Mouse (Mus musculus): ENCODE measurements around the gene Ralb. TPM values are rescaled to one million over a fixed set of nuclear protein-coding genes. Genes with fewer than 3 reads are reported as not detected.

Gene Ralb
- polyA plus RNA-seq, 1 experiment = 20.8 TPM

DNA sequence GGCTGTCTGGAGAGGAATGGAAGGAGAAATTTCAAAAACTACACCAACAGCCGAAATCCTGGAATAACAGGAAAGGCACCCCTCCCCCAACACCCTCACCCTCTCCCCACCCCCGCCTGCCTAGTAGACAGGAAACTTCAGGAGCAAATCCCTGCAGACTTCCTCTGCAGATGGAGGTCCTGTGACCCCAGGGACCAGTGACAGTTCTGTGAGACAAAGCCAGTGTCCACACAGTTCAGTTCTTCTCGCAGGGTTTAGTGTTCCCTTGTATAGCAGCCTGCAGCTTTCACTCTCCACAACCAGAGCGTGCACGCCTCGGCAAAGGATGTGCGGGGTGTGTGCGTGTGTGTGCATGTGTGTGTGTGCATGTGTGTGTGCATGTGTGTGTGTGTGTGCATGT lies 6.3 kb upstream of the Ralb start:
- Histone ChIP-seq H3K4me3 (ENCODE audit: insufficient read depth, low read length) (no peak overlapping the region), H3K27ac (ENCODE audit: insufficient read depth, low read length) (no peak overlapping the region), H3K4me1 (ENCODE audit: control insufficient read depth, insufficient read depth, low read length) (no peaks in the 10 kb centered on the region)
- TF ChIP-seq POLR2A (IDR thresholded peaks at IDR 0.05; ENCODE audit: extremely low read depth, insufficient read depth, low read length) (no peak), CTCF (IDR thresholded peaks at IDR 0.05; ENCODE audit: extremely low read depth, insufficient read depth, low read length) (no peak)

DNA sequence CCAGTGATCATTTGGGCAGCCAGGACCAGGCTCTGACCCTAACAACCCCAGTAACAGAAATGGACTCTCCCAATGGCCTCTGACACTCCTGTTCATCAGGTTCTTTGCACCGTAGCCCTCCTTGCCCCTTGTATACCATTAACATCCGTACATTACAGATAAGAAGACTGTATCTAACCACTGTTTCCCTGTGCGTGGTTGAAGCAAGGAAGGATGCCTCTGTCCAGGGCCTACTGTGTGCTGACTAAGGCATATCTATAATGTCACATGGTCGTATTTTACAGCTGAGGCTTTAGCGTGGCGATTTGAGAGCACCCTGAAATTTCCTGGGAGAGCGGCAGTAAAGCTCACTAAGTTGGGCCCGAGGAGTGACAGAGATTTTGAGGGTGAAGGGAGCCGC lies 5.8 kb upstream of the Ralb start:
- no peak overlapping the region for H3K27ac ChIP-seq (ENCODE audit: insufficient read depth, low read length)
- no peak for TF ChIP-seq CTCF (IDR thresholded peaks at IDR 0.05; ENCODE audit: extremely low read depth, insufficient read depth, low read length)
- TF ChIP-seq POLR2A (IDR thresholded peaks at IDR 0.05; ENCODE audit: extremely low read depth, insufficient read depth, low read length) = no peak
- H3K4me1 ChIP-seq (ENCODE audit: control insufficient read depth, insufficient read depth, low read length) = no peaks in the 10 kb centered on the region
- no peak overlapping the region for H3K4me3 ChIP-seq (ENCODE audit: insufficient read depth, low read length)

DNA sequence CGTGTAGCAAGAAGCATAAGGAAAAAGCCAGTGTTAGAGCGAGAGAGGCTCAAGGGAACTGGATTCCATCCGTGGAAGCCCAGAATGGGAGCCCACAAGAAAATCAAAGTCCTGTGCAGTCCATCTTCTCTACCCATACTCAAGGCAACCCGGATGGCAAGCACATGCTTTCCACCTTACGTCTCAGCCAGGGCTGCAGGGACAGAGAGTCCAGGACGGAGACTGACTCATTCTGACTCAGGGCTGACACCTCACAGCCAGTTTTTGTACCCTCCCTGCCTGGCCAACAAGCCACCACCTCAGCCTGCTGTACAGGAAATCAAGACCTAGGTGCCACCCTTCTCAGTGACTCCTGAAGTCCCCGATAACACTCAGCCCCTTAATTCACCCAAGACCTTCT lies 4.9 kb upstream of the Ralb start:
- Histone ChIP-seq H3K4me1 (ENCODE audit: control insufficient read depth, insufficient read depth, low read length) (no peaks in the 10 kb centered on the region), H3K27ac (ENCODE audit: insufficient read depth, low read length) (no peak overlapping the region), H3K4me3 (ENCODE audit: insufficient read depth, low read length) (no peak overlapping the region)
- TF ChIP-seq CTCF (IDR thresholded peaks at IDR 0.05; ENCODE audit: extremely low read depth, insufficient read depth, low read length) = no peak
- no peak for TF ChIP-seq POLR2A (IDR thresholded peaks at IDR 0.05; ENCODE audit: extremely low read depth, insufficient read depth, low read length)

GRCm38 (mm10) chr1:119508548-119508947 lies 4.0 kb upstream of the Ralb start:
- H3K4me1 ChIP-seq (ENCODE audit: control insufficient read depth, insufficient read depth, low read length) = peaks cover 2% of the 10 kb centered on the region; the same call in 1 of the 2 replicates
- H3K4me3 ChIP-seq (ENCODE audit: insufficient read depth, low read length) = no peak overlapping the region
- no peak overlapping the region for H3K27ac ChIP-seq (ENCODE audit: insufficient read depth, low read length)
- TF ChIP-seq POLR2A (IDR thresholded peaks at IDR 0.05; ENCODE audit: extremely low read depth, insufficient read depth, low read length) (no peak), CTCF (IDR thresholded peaks at IDR 0.05; ENCODE audit: extremely low read depth, insufficient read depth, low read length) (no peak)

DNA sequence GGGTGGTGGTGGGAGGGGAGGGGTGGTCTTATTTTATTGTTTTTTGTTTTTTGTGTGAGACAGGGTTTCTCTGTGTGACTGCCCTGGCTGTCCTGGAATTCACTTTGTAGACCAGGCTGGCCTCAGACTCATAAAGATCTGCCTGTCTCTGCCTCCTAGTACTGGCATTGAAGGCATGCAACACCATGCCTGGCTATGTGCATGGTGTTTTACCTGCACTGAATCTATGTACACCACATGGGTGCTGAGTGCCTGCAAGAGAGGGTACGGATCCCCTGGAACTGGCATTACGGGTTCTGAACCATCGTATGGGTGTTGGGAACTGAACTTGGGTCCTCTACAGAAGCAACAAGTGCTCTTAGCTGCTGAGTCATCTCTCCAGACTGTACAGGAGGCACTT lies 1.4 kb upstream of the Ralb start:
- H3K4me3 ChIP-seq (ENCODE audit: insufficient read depth, low read length) = no peak overlapping the region
- TF ChIP-seq POLR2A (IDR thresholded peaks at IDR 0.05; ENCODE audit: extremely low read depth, insufficient read depth, low read length) (no peak), CTCF (IDR thresholded peaks at IDR 0.05; ENCODE audit: extremely low read depth, insufficient read depth, low read length) (no peak)
- H3K27ac ChIP-seq (ENCODE audit: insufficient read depth, low read length) = no peak overlapping the region
- H3K4me1 ChIP-seq (ENCODE audit: control insufficient read depth, insufficient read depth, low read length) = peaks cover 9% of the 10 kb centered on the region; the same call in 1 of the 2 replicates

DNA sequence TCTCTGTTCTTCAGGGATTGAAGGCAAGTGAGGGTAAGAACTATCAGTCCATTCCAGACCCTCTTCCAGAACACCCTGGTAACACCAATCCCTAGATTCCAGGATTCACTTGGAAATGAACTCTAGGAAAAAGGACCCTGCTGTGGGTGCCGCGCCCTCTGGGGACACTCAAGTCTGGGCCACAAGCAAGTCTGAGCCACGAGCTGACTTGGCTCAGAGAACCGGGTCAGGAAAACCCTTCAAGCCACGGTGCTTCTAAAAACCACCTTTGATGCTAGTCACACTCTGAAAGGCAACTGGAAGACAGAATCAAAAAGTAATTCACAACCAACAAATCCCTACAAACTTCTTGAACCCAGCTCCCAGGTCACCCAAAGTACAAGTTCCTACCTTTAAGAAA lies 786 bp downstream of the Ralb start:
- TF ChIP-seq CTCF (IDR thresholded peaks at IDR 0.05; ENCODE audit: extremely low read depth, insufficient read depth, low read length) = no peak
- TF ChIP-seq POLR2A (IDR thresholded peaks at IDR 0.05; ENCODE audit: extremely low read depth, insufficient read depth, low read length) = no peak
- H3K27ac ChIP-seq (ENCODE audit: insufficient read depth, low read length) = no peak overlapping the region
- H3K4me3 ChIP-seq (ENCODE audit: insufficient read depth, low read length) = peak overlapping the region; percentile 72
- H3K4me1 ChIP-seq (ENCODE audit: control insufficient read depth, insufficient read depth, low read length) = peaks cover 9% of the 10 kb centered on the region; the same call in 1 of the 2 replicates

DNA sequence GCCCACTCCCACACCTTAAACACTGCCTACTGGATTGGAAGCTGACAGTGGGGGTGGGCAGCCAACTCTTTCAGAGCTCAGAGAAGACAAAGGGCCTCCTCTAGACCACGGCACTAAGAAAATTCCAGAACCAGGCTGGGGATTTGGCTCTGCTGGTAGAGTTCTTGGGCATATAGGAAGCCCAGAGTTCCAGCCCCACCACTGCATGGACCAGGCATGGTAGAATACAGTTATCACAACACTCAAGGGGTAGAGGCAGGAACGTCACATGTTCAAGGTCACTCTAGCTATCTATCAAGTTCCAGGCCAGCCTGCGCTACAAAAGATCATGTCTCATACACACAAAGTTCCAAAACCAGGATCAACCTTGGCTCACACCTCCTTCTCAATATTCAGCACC lies 1.4 kb downstream of the Ralb start:
- Histone ChIP-seq H3K4me3 (ENCODE audit: insufficient read depth, low read length) (peak overlapping the region; percentile 72; the same call in 1 of the 2 replicates), H3K27ac (ENCODE audit: insufficient read depth, low read length) (no peak overlapping the region), H3K4me1 (ENCODE audit: control insufficient read depth, insufficient read depth, low read length) (peaks cover 9% of the 10 kb centered on the region; the same call in 1 of the 2 replicates)
- TF ChIP-seq CTCF (IDR thresholded peaks at IDR 0.05; ENCODE audit: extremely low read depth, insufficient read depth, low read length) (no peak), POLR2A (IDR thresholded peaks at IDR 0.05; ENCODE audit: extremely low read depth, insufficient read depth, low read length) (no peak)

DNA sequence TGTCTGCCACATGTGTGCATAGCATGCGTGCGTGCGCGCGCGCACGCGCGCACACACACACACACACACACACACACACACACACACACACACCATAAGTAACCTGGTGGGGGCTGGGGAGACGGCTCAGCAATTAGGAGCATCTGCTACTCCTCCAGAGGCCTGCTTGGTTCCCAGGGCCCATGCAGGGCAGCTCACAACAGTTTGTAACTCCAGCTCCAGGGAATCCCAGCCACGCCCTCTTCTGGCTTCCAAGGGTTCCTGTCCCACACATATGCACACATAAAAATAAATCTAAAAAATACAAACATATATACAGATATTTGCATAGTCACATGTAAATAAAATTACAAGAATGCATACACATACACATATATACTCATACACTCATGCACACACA lies 1.9 kb downstream of the Ralb start:
- no peak for TF ChIP-seq POLR2A (IDR thresholded peaks at IDR 0.05; ENCODE audit: extremely low read depth, insufficient read depth, low read length)
- TF ChIP-seq CTCF (IDR thresholded peaks at IDR 0.05; ENCODE audit: extremely low read depth, insufficient read depth, low read length) = no peak
- H3K4me1 ChIP-seq (ENCODE audit: control insufficient read depth, insufficient read depth, low read length) = peaks cover 9% of the 10 kb centered on the region; the same call in 1 of the 2 replicates
- no peak overlapping the region for H3K27ac ChIP-seq (ENCODE audit: insufficient read depth, low read length)
- H3K4me3 ChIP-seq (ENCODE audit: insufficient read depth, low read length) = no peak overlapping the region

GRCm38 (mm10) chr1:119501881-119502280 lies 2.7 kb downstream of the Ralb start:
- no peak overlapping the region for H3K4me3 ChIP-seq (ENCODE audit: insufficient read depth, low read length)
- H3K27ac ChIP-seq (ENCODE audit: insufficient read depth, low read length) = no peak overlapping the region
- peaks cover 9% of the 10 kb centered on the region; the same call in 1 of the 2 replicates for H3K4me1 ChIP-seq (ENCODE audit: control insufficient read depth, insufficient read depth, low read length)
- TF ChIP-seq POLR2A (IDR thresholded peaks at IDR 0.05; ENCODE audit: extremely low read depth, insufficient read depth, low read length) (no peak), CTCF (IDR thresholded peaks at IDR 0.05; ENCODE audit: extremely low read depth, insufficient read depth, low read length) (no peak)

GRCm38 (mm10) chr1:119499456-119499855 lies 5.1 kb downstream of the Ralb start:
- H3K27ac ChIP-seq (ENCODE audit: insufficient read depth, low read length) = no peak overlapping the region
- H3K4me3 ChIP-seq (ENCODE audit: insufficient read depth, low read length) = no peak overlapping the region
- peaks cover 9% of the 10 kb centered on the region; the same call in 1 of the 2 replicates for H3K4me1 ChIP-seq (ENCODE audit: control insufficient read depth, insufficient read depth, low read length)
- TF ChIP-seq CTCF (IDR thresholded peaks at IDR 0.05; ENCODE audit: extremely low read depth, insufficient read depth, low read length) (no peak), POLR2A (IDR thresholded peaks at IDR 0.05; ENCODE audit: extremely low read depth, insufficient read depth, low read length) (no peak)
